Mouse (Mus musculus) C2C12 (cell line): ENCODE results near the gene Fgf14. TPM values are rescaled to one million over a fixed set of nuclear protein-coding genes. Genes with fewer than 3 reads are reported as not detected.

ENCODE experiments used
- H3K27me3 ChIP-seq: one replicate; pipeline ENCODE4 v1.6.1; 2011; ENCODE audit not compliant: control insufficient read depth, insufficient read depth, insufficient read length
- H3K36me3 ChIP-seq: one replicate; pipeline ENCODE4 v1.6.1; 2011; ENCODE audit not compliant: control insufficient read depth, insufficient read depth
- H3K4me3 ChIP-seq: one replicate; pipeline ENCODE4 v1.5.1; 2011; ENCODE audit warnings: mild to moderate bottlenecking, control low read depth; ENCODE audit not compliant: poor library complexity, insufficient read depth, severe bottlenecking
- H3K79me2 ChIP-seq: one replicate; pipeline ENCODE4 v1.6.1; 2011; ENCODE audit not compliant: control insufficient read depth, insufficient read depth
- H3K79me3 ChIP-seq: one replicate; pipeline ENCODE4 v1.6.1; 2011; ENCODE audit warnings: low read depth, control low read depth
- H3ac ChIP-seq: one replicate; pipeline ENCODE3; 2011; ENCODE audit warnings: low read depth; ENCODE audit not compliant: control insufficient read depth, insufficient read length
- CEBPB ChIP-seq: IDR thresholded peaks from one replicate; pipeline ENCODE4 v1.6.1; 2011; ENCODE audit warnings: low read depth, mild to moderate bottlenecking, control low read depth, moderate library complexity
- CTCF ChIP-seq: IDR thresholded peaks from one replicate; pipeline ENCODE4 v1.5.1; 2011; ENCODE audit not compliant: control insufficient read depth, insufficient read depth, insufficient read length
- FOSL1 ChIP-seq: IDR thresholded peaks from one replicate; pipeline ENCODE4 v1.8.0; 2011; ENCODE audit warnings: mild to moderate bottlenecking, low read length; ENCODE audit not compliant: poor library complexity, insufficient read depth, severe bottlenecking
- MAX ChIP-seq: IDR thresholded peaks from one replicate; pipeline ENCODE4 v1.6.1; 2011; ENCODE audit warnings: mild to moderate bottlenecking, control low read depth
- MYOD1 ChIP-seq: IDR thresholded peaks from one replicate; pipeline ENCODE4 v1.6.1; 2011; ENCODE audit warnings: low read depth; ENCODE audit not compliant: control insufficient read depth, insufficient read length
- MYOG ChIP-seq: IDR thresholded peaks from one replicate; pipeline ENCODE4 v1.6.1; 2011; ENCODE audit not compliant: control insufficient read depth, insufficient read length; ENCODE audit errors: extremely low read depth
- USF1 ChIP-seq: IDR thresholded peaks from one replicate; pipeline ENCODE4 v1.6.1; 2011; ENCODE audit warnings: low read depth, mild to moderate bottlenecking, control low read depth, moderate library complexity
- polyA plus RNA-seq: library from polyadenylated mRNA; unstranded; fragments of >200 nt; fragmentation: generic; extraction: Trizol; gene quantifications from one replicate; pipeline ENCODE4 v1.2.1, GENCODE M21; 2012; ENCODE audit warnings: missing spikeins

The Fgf14 gene
- polyA plus RNA-seq, 1 experiment, result not detected

GRCm38 (mm10) chr14:124180265-124180664 lies 496.7 kb downstream of the Fgf14 start:
- no peaks in the 10 kb centered on the region for H3K79me2 ChIP-seq
- no peak overlapping the region for H3ac ChIP-seq
- H3K27me3 ChIP-seq, result no peaks in the 10 kb centered on the region
- H3K4me3 ChIP-seq, result no peak overlapping the region
- H3K36me3 ChIP-seq, result no peaks in the 10 kb centered on the region
- no peak for TF ChIP-seq USF1
- TF ChIP-seq MYOG, result no peak
- no peak for TF ChIP-seq CTCF
- TF ChIP-seq MAX, result no peak
- no peak for TF ChIP-seq MYOD1
- no peak for TF ChIP-seq CEBPB
- no peak for TF ChIP-seq FOSL1
- no peaks in the 10 kb centered on the region for H3K79me3 ChIP-seq

DNA sequence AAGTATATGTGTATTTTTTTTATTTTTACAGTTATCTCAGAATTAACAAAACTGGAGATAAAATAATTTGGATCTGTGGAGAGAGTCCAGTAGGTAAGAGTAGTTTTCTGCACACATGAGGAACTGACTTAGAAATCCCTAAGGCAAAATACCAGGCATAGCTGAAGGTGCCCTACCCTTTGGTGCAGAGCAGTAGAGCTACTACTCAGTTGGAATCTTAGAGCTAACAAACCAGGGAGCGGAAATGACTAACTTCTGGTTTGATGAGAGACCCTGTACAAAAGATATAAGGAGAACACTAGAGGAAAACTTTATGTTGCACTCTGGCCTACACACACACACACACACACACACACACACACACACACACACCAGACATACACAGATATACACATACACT lies 502.8 kb downstream of the Fgf14 start:
- TF ChIP-seq MYOG (no peak), CTCF (no peak), USF1 (no peak), MAX (no peak), MYOD1 (no peak), FOSL1 (no peak), CEBPB (no peak)
- H3K79me3 ChIP-seq, result no peaks in the 10 kb centered on the region
- no peaks in the 10 kb centered on the region for H3K36me3 ChIP-seq
- H3K79me2 ChIP-seq, result no peaks in the 10 kb centered on the region
- H3K4me3 ChIP-seq, result no peak overlapping the region
- H3ac ChIP-seq, result no peak overlapping the region
- H3K27me3 ChIP-seq, result no peaks in the 10 kb centered on the region

DNA sequence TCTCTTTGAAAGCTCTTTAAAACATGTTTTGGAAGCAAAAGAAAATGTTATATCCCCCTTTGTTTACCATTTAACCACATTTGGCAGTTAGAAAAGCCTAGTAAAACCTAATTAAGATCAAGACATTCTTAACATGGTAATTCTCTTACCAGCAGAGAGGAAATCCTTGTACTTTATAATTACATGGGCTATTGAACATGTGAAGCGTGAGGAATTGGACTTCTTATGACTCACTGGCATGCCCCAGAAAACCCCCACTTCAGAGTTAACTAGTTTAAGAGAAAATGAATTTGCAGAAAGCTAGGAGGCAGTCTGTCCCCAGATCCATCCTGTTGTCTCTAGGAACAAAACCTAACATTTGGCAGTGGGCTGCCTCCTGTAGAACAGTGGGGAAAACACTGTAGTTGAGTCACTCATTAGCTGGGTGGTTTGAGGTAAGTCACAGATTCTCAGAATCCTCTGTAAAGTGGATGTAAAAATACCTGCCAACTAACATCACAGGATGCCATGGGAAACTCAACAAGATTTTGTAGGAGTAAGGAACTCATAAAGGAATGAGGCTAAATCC lies 513.2 kb downstream of the Fgf14 start:
- H3K4me3 ChIP-seq, result no peak overlapping the region
- H3K79me3 ChIP-seq, result no peaks in the 10 kb centered on the region
- H3K36me3 ChIP-seq, result no peaks in the 10 kb centered on the region
- TF ChIP-seq MYOD1 (no peak), CEBPB (no peak), CTCF (no peak), MAX (no peak), MYOG (no peak), USF1 (no peak), FOSL1 (no peak)
- H3K79me2 ChIP-seq, result no peaks in the 10 kb centered on the region
- H3K27me3 ChIP-seq, result no peaks in the 10 kb centered on the region
- no peak overlapping the region for H3ac ChIP-seq

- Histone ChIP-seq H3K4me3 (no peak overlapping the region), H3K36me3 (no peaks in the 10 kb centered on the region), H3K79me3 (no peaks in the 10 kb centered on the region), H3K79me2 (no peaks in the 10 kb centered on the region), H3ac (no peak overlapping the region), H3K27me3 (no peaks in the 10 kb centered on the region)
- no peak for TF ChIP-seq USF1
- TF ChIP-seq MYOG, result no peak
- TF ChIP-seq CEBPB, result no peak
- no peak for TF ChIP-seq MAX
- no peak for TF ChIP-seq MYOD1
- TF ChIP-seq CTCF, result no peak
- TF ChIP-seq FOSL1, result no peak
Measured at GRCm38 (mm10) chr14:124147378-124147777, 529.5 kb downstream of the Fgf14 start.

DNA sequence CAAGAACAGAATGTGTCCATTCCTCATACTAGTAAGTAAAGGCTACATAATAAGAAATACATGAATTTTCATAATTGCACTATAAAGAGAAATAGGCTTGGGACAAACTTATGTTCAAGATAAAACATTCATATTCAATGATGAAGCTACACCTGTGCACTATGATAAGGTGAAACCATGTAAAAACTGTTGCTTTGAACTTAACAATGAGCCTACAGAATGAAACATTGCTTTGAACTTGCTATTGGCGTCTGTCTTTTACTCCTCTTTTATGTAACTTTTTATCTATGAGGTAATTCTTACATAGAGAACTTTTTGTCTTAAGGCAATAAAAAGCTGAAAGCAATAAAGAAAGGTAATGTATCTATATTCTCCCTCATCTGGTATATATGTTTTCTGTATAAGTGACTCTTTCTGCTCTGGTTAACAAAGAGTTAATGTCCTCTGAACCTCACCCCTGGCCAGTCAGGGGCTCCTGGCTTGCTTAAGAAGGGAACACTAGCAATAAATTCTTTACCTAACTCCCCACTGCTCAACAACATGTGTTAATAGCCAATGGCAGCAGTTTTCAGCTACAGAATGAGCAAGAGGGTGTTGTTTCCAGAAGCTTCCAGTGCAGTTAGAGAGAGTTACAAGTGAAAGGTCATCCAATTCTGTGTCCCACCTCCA lies 569.6 kb downstream of the Fgf14 start:
- H3K27me3 ChIP-seq, result no peaks in the 10 kb centered on the region
- H3ac ChIP-seq, result no peak overlapping the region
- no peaks in the 10 kb centered on the region for H3K36me3 ChIP-seq
- H3K4me3 ChIP-seq, result no peak overlapping the region
- no peaks in the 10 kb centered on the region for H3K79me3 ChIP-seq
- H3K79me2 ChIP-seq, result no peaks in the 10 kb centered on the region
- TF ChIP-seq USF1 (no peak), FOSL1 (no peak), MYOG (no peak), CTCF (no peak), MYOD1 (no peak), CEBPB (no peak), MAX (no peak)

DNA sequence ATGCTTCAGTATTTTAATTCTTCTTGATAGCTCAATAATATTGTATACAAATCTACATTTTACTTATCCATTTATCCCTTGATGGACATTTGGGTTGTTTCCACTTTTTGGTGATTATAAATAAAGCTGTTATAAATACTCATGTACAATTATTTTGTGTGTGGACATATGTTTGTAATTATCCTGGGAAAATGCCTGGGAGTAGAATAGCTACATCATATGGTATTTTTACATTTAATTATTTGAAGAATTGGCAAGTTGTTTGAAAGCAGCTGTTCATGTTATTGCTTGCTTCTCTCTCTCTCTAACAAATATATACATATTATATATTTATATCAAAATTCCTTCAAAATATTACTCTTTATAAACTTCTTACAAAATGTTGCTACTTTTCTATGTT lies 593.8 kb downstream of the Fgf14 start:
- no peak overlapping the region for H3K4me3 ChIP-seq
- no peaks in the 10 kb centered on the region for H3K36me3 ChIP-seq
- no peak for TF ChIP-seq MAX
- TF ChIP-seq CTCF, result no peak
- no peak for TF ChIP-seq USF1
- no peak for TF ChIP-seq CEBPB
- TF ChIP-seq FOSL1, result no peak
- TF ChIP-seq MYOG, result no peak
- no peak for TF ChIP-seq MYOD1
- H3K79me2 ChIP-seq, result no peaks in the 10 kb centered on the region
- no peaks in the 10 kb centered on the region for H3K27me3 ChIP-seq
- H3K79me3 ChIP-seq, result no peaks in the 10 kb centered on the region
- H3ac ChIP-seq, result no peak overlapping the region
